9 mouse cellular contexts compared by ENCODE assay signal in the genomic region with DNA sequence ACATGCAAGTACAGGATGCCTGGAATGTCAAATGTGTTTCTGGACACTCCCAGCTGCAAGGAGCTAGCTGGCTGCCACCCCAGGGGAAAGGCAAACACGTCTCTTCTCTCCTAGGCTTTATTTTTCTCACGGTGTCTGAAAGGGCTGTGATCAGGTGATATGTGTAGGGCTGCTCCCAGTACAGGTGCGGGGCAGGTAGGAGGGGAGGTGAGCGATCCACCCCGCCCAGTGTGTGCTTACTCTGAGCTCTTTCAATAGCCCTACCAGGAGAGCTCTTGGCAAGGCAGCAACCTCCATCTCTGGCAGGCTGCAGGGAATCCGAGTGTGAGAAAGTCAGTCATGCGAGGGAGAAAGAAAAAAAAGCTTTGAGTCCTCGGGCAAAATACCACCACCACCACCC. TPM values are rescaled to one million over a fixed set of nuclear protein-coding genes. Genes with fewer than 3 reads are reported as not detected.
DNase-seq lines count a peak whose midpoint lies in the region; ATAC-seq and TF ChIP-seq lines count a peak whose summit lies in the region.
"Had no signal": no experiment of that assay in that cellular context is flagged by ENCODE, and none has a peak within 500 bp of the region (broad histone marks: within the 10 kb centered on the region; RNA-seq: fewer than 3 reads in every experiment).

No protein-coding gene starts in this region.

- no peak for TF ChIP-seq CTCF in liver, postnatal 0 days (IDR thresholded peaks at IDR 0.05; ENCODE audit: low read depth)
- no peak for TF ChIP-seq CTCF in cerebellum, adult 2 months (IDR thresholded peaks at IDR 0.05; ENCODE audit: borderline replicate concordance, insufficient read depth, low read depth, low read length)

- H3K9ac ChIP-seq in heart, embryonic 16.5 days (ENCODE audit: low read length), result peak overlapping the region; percentile 54
- no peak overlapping the region for H3K9ac ChIP-seq in liver, postnatal 0 days (replicated peaks)
- no peak overlapping the region for H3K9ac ChIP-seq in liver, embryonic 12.5 days

- DNase-seq in urinary bladder, postnatal 14 days (ENCODE audit: low spot score), result peak; percentile 48
- DNase-seq in urinary bladder, adult 2 months (ENCODE audit: low spot score), result no peak
- DNase-seq in left cerebral cortex, postnatal 4 days, result peak; percentile 35
- no peak for DNase-seq in liver, postnatal 0 days
- no peak for DNase-seq in cerebellum, adult 2 months

- WGBS in heart, embryonic 16.5 days, result 16% methylated on average over 8 of the region's 8 CpGs
- 23% methylated on average over 8 of the region's 8 CpGs for WGBS in liver, postnatal 0 days (ENCODE audit: insufficient replicate concordance)
- 25% methylated on average over 8 of the region's 8 CpGs for WGBS in liver, embryonic 12.5 days (ENCODE audit: insufficient replicate concordance)
- WGBS in cerebellum, adult 2 months, result 5% methylated on average over 8 of the region's 8 CpGs

- no peaks in the 10 kb centered on the region for H3K9me3 ChIP-seq in heart, embryonic 16.5 days (replicated peaks; ENCODE audit: control insufficient read depth, low read length)
- H3K9me3 ChIP-seq in liver, postnatal 0 days (ENCODE audit: low read length), result no peaks in the 10 kb centered on the region
- H3K9me3 ChIP-seq in liver, embryonic 12.5 days (replicated peaks), result no peaks in the 10 kb centered on the region

- TF ChIP-seq EP300 in liver, postnatal 0 days (IDR thresholded peaks at IDR 0.05; ENCODE audit: low read depth), result no peak

- peak overlapping the region; percentile 89 for H3K27ac ChIP-seq in heart, embryonic 16.5 days (ENCODE audit: low read length)
- no peak overlapping the region for H3K27ac ChIP-seq in liver, postnatal 0 days (ENCODE audit: low read depth)
- no peak overlapping the region for H3K27ac ChIP-seq in liver, embryonic 12.5 days
- no peak overlapping the region for H3K27ac ChIP-seq in cerebellum, adult 2 months (ENCODE audit: insufficient read depth, low read length)
- H3K27ac ChIP-seq: macrophage had no signal

- no peak for TF ChIP-seq POLR2A in cerebellum, adult 2 months (IDR thresholded peaks at IDR 0.05; ENCODE audit: borderline replicate concordance, insufficient read depth, low read length)

- no peaks in the 10 kb centered on the region for H3K36me3 ChIP-seq in heart, embryonic 16.5 days (ENCODE audit: control insufficient read depth, insufficient read depth)
- no peaks in the 10 kb centered on the region for H3K36me3 ChIP-seq in liver, postnatal 0 days (replicated peaks; ENCODE audit: insufficient read depth, low read length)
- H3K36me3 ChIP-seq in liver, embryonic 12.5 days, result no peaks in the 10 kb centered on the region

- H3K4me3 ChIP-seq in heart, embryonic 16.5 days (ENCODE audit: low read length), result peak overlapping the region; percentile 28
- no peak overlapping the region for H3K4me3 ChIP-seq in liver, postnatal 0 days (ENCODE audit: low read depth, low read length)
- no peak overlapping the region for H3K4me3 ChIP-seq in liver, embryonic 12.5 days
- H3K4me3 ChIP-seq in cerebellum, adult 2 months (replicated peaks; ENCODE audit: insufficient read depth, low read depth, low read length), result no peak overlapping the region

- H3K4me2 ChIP-seq in heart, embryonic 16.5 days (ENCODE audit: low read depth, low read length), result peak overlapping the region; percentile 56
- no peak overlapping the region for H3K4me2 ChIP-seq in liver, postnatal 0 days (ENCODE audit: low read depth, low read length)
- H3K4me2 ChIP-seq in liver, embryonic 12.5 days, result no peak overlapping the region

- ATAC-seq in heart, embryonic 16.5 days (replicated peaks; ENCODE audit: extremely low read depth, insufficient read depth, low FRiP score), result no peak
- ATAC-seq in liver, postnatal 0 days, result no peak
- ATAC-seq in liver, embryonic 12.5 days, result no peak
- ATAC-seq in granulocyte monocyte progenitor cell, adult 5-6 weeks (replicated peaks; ENCODE audit: poor library complexity, severe bottlenecking), result no peak

- intact Hi-C loops in left cerebral cortex, postnatal 4 days (cut with DNase I), result loop anchor here (10.0 kb wide), 2 partner anchors 106 to 226 kb away; no protein-coding TSS in a partner anchor

- H3K27me3 ChIP-seq in heart, embryonic 16.5 days (ENCODE audit: control insufficient read depth, insufficient read depth, low read length), result no peaks in the 10 kb centered on the region
- peaks cover 27% of the 10 kb centered on the region for H3K27me3 ChIP-seq in liver, postnatal 0 days (ENCODE audit: insufficient read depth, low read length)
- H3K27me3 ChIP-seq in liver, embryonic 12.5 days (replicated peaks), result peaks cover 94% of the 10 kb centered on the region
- H3K27me3 ChIP-seq in cerebellum, adult 2 months (ENCODE audit: control insufficient read depth, insufficient read depth, low read length), result peaks cover 7% of the 10 kb centered on the region; the same call in 1 of the 2 replicates

- peaks cover 64% of the 10 kb centered on the region for H3K4me1 ChIP-seq in heart, embryonic 16.5 days (ENCODE audit: control insufficient read depth, insufficient read depth, low read length)
- peaks cover 17% of the 10 kb centered on the region for H3K4me1 ChIP-seq in liver, postnatal 0 days (ENCODE audit: insufficient read depth)
- peaks cover 39% of the 10 kb centered on the region for H3K4me1 ChIP-seq in liver, embryonic 12.5 days
- no peaks in the 10 kb centered on the region for H3K4me1 ChIP-seq in cerebellum, adult 2 months (ENCODE audit: control insufficient read depth, insufficient read depth, low read length)

RNA-seq across cellular contexts. Expression of a gene that starts 3.8 kb away (rescaled TPM):
- polyA plus RNA-seq in urinary bladder, adult 2 months (2012; rRNA removed), result 112 and 154 TPM in 2 replicates
- 19.1 and 23.8 TPM in 2 replicates for polyA plus RNA-seq in heart, embryonic 16.5 days (2015; fragmentation: Nextera tagmentation; extraction: Ambion mirVana)
- total RNA-seq in left cerebral cortex, postnatal 4 days (2021), result 10 to 100 TPM; 15.9 to 19.1 TPM
- 14.3 and 20.1 TPM in 2 replicates for polyA plus RNA-seq in liver, postnatal 0 days (2015; fragmentation: Nextera tagmentation; extraction: Ambion mirVana)
- 12.5 and 12.7 TPM in 2 replicates for polyA plus RNA-seq in liver, embryonic 12.5 days (2016; fragmentation: Nextera tagmentation; extraction: Ambion mirVana)
- polyA plus RNA-seq in cerebellum, adult 2 months (2012; rRNA removed), result 22.4 and 24.5 TPM in 2 replicates
- total RNA-seq in granulocyte monocyte progenitor cell, adult 5-6 weeks (2014; fragmentation: Nextera tagmentation), result not detected in 2 replicates
- not detected in 2 replicates for total RNA-seq in granulocyte monocyte progenitor cell, adult 5-6 weeks (2017)
- polyA plus RNA-seq: macrophage had no signal

Comparison
In these comparisons a context has a peak if more than half of its experiments do, and no peak if none do; other contexts are left out.
1. DNase-seq: peak in urinary bladder, postnatal 14 days (single experiment) and left cerebral cortex, postnatal 4 days (single experiment); none in urinary bladder, adult 2 months (single experiment), liver, postnatal 0 days (single experiment) and cerebellum, adult 2 months (0 of 2).